Mouse (Mus musculus) adrenal gland, postnatal 14 days (tissue): ENCODE measurements around the gene Ckap2. TPM values are rescaled to one million over a fixed set of nuclear protein-coding genes. Genes with fewer than 3 reads are reported as not detected.
"Not testable (repeated sequence)": the region's sequence is repeated elsewhere in the genome, so short reads cannot be mapped to it uniquely, and the experiment has no call there.

Source experiments
- DNase-seq: peaks from one replicate; pipeline ENCODE4 v3.0.0; 2021; ENCODE audit warnings: mixed read lengths
- total RNA-seq: library from RNA; stranded (reverse); gene quantifications from 2 replicates; pipeline ENCODE4 v1.2.3, GENCODE M21; 2021

Gene Ckap2
- total RNA-seq, 1 experiment from 2014 or later = 13.2 TPM

DNA sequence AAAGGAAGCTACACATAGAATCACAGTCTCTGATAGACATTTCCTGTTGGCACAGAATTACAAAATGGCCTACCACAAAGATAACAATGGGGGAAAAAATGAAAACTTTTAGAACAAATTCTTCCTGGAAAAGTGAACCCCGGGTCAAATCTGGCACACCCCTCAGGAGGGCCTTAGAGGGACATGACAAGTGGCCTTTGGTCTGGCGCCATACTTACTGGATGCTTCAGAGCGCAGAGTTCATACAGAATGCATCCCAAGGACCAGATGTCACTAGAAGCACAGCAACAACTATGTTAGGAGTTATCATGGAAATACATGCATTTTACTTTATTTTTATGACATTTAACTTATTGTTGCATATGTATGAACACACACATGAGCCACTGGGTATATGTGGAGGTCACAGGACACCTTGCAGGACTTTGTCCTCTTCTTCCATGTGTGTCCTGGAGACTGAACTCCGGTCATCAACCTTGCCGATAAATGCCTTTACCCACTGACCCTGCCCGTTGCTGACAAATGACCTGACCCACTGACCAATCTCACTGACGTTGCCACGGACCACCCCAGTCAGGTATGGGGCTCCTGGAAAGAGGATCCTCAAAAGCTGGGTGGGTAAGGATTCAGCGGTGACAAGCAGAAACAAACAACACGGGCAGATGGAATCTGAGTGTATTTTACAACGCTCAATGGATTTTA is 35.8 kb downstream of the Ckap2 start:
- no peak for DNase-seq

DNA sequence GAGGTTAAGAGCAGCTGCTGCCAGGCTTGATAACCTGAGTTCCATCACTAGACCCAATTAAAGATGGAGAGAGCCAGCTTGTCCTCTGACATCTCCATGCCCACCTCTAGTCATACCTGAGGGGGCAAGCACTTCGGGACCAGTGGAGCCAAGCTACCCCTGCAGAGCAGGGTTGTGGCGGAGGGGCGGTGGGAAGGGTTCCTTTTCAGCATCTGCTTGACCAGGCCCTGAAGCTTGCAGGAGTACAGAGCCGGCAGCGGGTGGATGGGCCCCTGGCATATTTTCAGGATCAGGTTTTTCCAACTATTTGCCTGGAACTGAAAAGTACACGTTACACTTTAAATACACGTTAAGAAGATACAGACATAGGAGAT is 37.3 kb downstream of the Ckap2 start:
- DNase-seq = no peak

DNA sequence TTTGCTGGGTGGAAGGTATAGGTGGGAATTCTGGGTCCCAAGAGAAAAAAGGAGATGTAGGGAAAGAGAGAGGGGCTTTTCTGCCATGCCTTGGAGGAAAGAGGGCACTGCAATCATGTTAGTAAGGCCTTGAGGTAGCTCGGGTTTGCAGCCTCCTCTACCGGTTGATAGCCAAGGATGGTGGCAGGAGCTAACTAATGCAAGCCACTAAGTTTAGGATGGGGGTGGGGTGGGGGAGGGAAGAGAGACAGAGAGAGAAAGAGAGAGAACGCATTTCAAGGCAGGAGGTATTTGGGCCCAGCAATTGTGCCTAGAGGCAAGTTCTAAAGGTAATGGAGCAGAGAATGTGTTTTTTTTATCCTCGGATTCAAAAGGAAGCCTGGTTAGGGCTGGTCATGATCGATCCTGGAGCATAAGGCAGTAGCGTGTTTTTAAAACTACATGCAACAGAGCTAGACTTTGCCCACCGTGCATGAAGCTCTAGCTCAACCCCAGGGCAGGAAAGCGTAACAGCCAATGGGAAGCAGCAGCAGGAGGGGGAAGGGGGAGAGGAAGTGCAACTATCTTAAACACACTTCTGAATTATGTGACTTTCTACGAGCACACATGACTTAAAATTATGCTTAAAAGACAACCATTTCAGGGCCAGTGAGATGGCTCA is 37.8 kb downstream of the Ckap2 start:
- no peak for DNase-seq

DNA sequence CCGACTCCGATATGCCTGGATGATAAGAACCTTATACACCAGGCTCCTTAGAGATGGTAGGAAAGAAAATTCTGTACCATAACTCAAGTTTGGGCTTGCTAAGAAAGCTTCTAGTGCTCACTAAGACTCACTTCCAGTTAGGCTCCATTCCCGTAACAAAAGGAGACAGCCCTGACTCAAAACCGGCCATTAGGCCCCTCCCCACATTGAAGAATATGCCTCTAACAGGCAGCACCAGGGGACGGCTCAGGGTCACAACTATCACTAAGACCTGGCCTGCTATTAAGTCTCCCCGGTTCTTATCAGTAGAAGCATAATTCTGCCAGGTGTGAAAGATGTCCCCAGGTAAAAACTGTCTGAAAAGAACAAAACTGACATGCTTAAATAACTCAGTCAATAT is 39.8 kb downstream of the Ckap2 start:
- no peak for DNase-seq

DNA sequence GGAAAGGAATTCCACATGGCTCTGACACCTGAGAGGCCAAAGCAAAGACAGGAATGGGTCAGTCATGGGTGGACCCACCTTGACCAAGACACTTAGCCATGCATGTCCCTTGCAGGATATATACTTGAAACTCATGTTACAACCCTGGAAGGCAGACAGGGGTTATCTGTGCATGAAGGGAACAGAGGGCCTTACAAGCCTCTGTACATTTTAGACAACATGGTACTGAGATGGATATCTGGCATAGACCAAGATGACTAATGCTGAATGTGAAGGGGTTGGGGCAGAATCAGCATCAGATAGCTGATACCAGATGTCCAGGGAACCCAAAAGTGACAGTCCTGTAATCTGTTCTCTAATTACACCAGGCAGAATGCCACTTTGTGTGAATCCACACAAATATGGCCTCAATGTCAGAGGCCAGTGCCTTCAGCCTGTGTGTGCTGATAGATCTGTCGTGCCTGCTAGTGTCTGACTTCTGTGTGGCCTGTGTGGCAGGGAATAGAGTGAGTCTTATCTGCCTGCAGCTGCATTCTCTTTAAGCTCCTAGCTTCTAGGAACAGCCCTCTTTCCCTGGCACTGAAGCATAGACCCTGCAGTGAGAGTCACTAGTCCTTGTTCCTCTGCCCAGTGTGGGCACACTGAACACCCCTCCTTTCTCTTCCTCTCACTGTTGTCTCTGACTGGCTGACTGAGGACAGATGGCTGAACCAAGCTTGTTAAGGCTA is 41.7 kb downstream of the Ckap2 start:
- DNase-seq = no peak

DNA sequence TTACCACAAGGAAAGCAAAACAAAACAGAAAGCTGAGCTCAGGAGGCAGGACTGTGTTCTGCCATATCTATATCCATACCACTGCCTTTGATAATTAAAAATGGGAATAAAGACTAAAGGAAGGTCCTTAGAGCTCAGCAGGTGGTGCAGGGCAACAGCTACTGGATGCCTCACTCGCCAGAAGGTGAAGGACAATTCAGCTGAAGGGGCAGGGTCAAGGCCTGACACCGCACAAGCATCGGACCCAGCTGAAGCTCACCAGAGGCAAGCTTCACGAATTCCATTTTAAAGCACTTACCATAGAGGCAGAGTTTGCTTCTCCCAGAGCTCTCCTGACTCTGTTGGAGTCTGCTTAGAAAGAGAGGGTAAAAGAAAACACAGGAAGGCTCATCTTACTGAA is 43.0 kb downstream of the Ckap2 start:
- no peak for DNase-seq

DNA sequence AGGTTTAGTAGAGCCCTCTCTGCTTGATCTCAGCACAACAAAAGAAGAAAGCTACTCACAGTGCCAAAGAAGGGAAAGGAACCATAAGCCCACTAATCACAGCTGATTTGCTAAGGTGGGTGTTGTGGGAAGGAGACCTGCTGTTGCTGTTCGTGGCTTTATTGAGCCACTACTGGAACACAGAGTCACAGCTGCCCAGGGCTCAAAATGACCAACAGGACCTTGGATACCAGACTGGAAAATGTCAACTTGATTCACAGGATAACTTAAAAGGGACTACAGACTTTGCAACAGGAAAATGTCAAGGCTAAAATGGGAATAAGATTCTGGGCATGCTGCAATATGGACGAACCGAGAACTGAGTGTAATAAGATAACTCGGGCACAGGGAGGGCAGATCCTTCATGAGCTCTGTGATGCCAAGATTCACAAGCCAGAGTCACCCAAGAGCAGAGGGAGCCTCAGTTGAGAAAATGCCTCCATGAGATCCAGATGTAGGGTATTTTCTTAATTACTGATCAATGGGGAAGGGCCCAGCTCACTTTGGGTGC is 43.7 kb downstream of the Ckap2 start:
- DNase-seq = peak; percentile 63

DNA sequence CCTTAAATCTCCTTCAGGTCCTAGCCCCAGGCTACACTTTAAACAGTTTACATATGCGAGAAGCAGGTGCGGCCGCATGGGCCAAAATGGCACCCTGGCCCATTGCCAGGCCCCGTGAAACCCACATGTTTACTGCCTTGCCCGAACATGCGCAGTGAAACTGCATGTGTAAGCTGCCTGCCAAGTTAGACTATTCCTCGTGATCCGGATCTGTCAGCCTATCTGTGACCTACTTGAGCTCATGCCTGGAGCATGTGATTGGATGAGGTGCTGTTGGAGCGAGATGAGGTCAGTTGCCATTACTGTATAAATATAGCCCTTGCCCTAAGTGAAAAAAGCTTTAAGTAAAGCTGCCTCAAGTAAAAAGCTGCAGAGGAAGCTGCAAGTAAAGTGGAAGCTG is 49.2 kb downstream of the Ckap2 start:
- DNase-seq = not testable (repeated sequence)

DNA sequence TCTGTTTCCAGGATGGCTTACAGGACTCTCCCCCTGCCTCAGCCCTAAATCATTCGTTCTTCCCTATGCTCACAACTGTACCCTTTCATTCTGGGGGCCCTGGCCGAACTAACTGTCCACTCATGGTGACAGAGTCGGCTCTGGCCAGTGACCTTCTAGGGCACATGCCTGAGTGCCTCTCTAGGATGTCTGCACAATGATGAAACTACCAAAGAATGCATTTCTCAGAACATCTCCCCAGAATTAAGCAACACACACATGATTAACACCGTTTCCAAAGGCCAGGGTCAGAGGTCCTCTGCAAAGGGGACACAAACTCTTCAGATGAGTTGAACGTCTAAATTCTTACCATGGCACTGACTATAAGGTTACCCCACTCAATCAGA is 50.9 kb downstream of the Ckap2 start:
- DNase-seq = peak; percentile 47

DNA sequence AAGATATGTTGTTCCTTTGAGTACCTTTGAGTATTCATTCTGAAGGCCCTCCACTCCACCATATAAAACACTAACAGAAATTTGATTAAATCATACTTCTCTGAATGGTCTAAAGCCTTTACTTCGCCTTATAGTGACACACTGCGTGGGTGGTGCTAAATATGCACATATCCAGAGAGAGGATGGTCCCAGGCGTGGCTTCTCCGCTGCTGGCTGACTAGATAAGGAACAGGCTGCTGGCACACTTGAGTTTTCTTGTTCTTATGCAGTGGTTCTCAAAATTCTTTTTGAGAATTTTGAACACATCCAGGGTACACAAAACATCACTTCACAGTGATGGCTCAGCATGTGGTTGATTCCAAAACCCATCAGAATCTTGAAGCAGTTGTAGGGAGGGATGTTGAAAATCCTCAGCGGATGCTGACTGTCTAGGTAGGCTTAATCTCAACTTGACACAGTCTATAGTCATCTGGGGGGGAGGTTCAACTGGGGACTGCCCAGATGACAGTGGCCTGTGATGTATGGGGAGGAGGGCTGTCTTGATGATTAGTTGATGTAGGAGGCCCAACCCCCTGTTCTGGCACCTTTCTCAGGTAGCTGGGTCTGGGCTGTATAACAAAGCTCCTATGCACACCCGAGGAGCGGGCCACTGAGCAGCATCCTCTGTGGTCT is 51.4 kb downstream of the Ckap2 start:
- DNase-seq = no peak

DNA sequence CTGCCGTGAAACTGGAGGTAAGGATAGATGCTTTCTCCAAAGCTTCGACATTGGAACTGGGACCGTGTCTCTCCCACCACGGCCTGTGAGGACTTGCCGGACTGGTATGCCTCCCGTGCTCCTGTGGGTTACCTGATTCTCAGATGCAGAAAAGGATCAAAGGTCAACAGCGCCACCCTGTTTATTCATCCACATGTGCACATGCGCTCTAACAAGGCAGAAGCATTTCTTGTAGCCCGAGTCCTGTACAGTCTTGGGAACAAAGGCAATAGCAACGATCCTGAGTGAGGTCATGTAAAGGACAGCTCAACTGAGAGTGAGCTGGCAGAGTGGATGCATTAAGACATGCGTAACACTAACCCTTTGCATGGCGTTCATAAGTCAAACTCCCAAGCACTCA is 53.6 kb downstream of the Ckap2 start:
- DNase-seq = no peak

DNA sequence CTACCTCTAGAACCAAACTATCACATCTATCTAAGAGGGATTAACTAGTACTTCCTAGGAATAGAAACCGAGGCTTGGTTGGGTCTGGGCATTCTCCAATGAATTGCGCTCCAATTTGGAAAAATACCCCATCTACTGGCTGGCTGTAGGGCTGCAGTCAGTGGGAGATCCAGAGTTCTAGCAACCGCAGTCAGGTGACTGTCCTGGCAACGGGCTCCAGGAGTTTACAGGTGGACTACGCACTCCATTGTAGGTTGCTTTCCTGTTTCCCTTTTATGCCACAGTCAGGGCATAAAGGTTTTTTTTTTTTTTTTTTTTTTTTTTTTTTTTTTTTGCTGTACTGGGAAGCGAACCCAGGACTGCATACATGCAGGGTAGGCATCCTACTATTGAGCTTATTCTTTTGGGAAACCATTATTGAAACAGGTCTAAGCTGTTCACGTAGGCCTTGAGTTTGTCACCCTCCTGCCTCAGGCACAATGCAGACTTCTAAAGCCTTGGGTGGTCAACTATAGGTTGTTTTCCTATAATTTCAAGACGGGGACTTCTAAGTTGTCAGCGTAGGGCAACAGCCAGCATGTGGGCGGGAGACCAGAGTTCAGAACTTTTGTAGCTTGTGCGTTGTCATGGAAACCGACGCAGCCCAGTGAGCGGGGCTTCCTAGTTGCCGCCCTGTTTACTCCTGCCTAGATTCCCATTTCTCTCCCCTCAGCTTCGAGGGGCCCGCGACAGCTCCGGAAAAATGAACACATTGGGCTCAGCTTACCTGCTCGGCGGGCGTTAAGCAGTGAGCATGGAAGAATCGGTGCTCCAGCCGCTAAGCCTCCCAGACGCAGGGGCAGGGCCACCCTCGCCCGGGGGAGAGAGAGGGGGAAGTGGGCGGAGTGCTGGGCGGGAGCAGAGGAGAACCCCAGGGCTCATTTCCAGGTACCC is 61.1 kb downstream of the Ckap2 start, which contains the start of gene Nek5:
Nek5 (minus strand) TSS at position 834 of the 933 bp plus-strand sequence.
- peak; percentile 71 for DNase-seq

Other genes starting within 250 kb of the Ckap2 start
- not detected in 2 replicates for gene Defb35, start 247.5 kb downstream of the Ckap2 start, total RNA-seq
- gene Defb13, start 239.1 kb downstream of the Ckap2 start, total RNA-seq = not detected in 2 replicates
- gene Fam90a1a, start 227.1 kb downstream of the Ckap2 start, total RNA-seq = not detected in 2 replicates
- gene Ccdc70, start 216.0 kb downstream of the Ckap2 start, total RNA-seq = not detected in 2 replicates
- 2.2 and 3.0 TPM in 2 replicates for gene Atp7b, start 125.5 kb downstream of the Ckap2 start, total RNA-seq
- gene Alg11, start 125.1 kb downstream of the Ckap2 start, total RNA-seq = 34.3 and 34.6 TPM in 2 replicates
- gene Nek5, start 60.8 kb downstream of the Ckap2 start, total RNA-seq = 1.9 and 2.1 TPM in 2 replicates
- 3.9 and 5.2 TPM in 2 replicates for gene Nek3, start 19.4 kb downstream of the Ckap2 start, total RNA-seq
- 31.0 and 34.5 TPM in 2 replicates for gene Vps36, start 7.0 kb upstream of the Ckap2 start, total RNA-seq
- 5.5 and 7.8 TPM in 2 replicates for gene Thsd1, start 41.5 kb upstream of the Ckap2 start, total RNA-seq
- not detected in 2 replicates for gene Tpte, start 97.6 kb upstream of the Ckap2 start, total RNA-seq
- gene Slc25a15, start 212.8 kb upstream of the Ckap2 start, total RNA-seq = 15.3 and 38.6 TPM in 2 replicates
- 50.0 and 51.9 TPM in 2 replicates for gene Mrps31, start 225.5 kb upstream of the Ckap2 start, total RNA-seq